Mouse (Mus musculus): Measurements from ENCODE around the gene Borcs8.

Borcs8 gene

DNA sequence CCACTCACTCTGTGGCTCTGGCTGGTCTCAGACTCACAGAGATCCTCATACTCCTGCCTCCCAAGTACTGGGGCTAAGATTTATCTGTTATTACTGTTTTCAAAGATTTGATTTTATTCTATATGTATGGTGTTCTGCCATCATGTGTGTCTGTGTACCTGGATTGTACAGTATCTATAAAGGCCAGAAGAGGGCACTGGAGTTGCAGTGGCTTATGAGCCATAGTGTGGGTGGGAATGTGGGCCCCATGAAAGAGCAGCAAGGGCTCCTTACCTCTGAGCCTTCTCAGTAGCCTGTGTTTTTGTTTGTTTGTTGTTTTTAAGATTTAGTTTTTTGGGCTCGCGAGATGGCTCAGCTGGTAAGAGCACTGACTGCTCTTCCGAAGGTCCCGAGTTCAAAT lies 39.8 kb downstream of the Borcs8 start:
- no peak for DNase-seq (ENCODE audit: low spot score)

DNA sequence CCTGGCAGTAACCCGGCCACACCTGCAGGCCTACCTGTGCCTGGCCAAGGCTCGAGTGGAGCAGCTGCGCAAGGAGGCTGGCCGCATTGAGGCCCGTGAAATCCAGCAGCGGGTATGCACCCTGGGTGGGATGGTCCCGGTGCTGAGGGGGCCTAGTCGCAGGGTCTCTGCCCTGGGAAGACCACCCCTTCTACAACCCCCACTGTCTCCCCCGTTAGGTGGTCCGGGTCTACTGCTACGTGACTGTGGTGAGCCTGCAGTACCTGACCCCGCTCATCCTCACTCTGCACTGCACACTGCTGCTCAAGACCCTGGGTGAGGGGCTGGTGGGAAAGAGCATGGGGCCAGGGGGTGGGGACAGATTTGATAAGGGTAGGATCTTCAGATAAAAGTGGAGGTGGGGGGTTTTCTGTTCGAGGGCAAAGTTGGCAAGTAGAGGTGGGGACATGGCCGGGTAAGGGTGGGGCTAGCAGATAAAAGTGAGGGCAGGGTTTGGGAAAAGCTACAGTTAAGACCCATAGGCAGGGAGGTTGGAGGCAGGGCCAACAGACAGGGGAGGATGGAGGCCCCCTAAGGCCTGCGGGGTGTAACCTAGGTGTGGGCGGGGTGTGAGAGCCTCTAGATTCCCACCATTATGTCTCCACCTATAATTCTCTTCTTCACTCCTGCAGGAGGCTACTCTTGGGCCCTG lies 42.1 kb downstream of the Borcs8 start:
- DNase-seq (ENCODE audit: low spot score): no peak

DNA sequence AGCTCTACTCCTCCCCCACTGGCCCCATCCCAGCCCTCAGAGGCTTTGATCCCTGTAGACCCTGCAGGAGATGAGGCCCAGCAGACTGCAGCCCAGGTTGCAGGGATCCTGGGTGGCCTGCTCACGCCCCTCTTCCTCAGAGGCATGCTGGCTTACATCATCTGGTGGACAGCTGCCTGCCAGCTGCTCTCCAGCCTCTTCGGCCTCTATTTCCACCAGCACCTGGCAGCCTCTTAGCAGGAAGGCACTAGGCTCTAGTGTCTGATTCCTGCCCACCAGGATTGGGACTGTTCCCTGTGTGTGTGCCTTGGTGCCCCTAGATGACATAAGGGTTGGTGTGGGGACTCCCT lies 42.6 kb downstream of the Borcs8 start:
- no peak for DNase-seq (ENCODE audit: low spot score)

DNA sequence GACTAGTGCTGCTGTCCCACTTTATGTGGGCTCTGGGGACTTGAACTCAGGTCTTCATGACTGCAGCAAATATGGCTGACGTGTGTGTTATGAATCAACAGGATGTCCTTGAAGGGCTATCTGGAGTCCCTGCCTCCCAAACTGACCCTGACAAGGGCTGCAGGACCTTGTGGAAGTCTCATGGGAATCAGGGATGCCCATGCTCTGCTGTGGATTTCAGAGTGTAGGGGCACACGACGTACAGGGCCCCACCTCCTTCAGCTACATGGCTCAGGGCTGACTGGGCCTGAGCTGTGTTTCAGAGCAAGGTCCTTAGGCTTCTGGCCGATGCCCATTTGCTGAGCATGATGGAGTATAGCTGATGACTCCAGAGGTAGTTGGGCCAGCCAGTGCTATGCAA lies 43.9 kb downstream of the Borcs8 start:
- DNase-seq (ENCODE audit: low spot score): no peak

DNA sequence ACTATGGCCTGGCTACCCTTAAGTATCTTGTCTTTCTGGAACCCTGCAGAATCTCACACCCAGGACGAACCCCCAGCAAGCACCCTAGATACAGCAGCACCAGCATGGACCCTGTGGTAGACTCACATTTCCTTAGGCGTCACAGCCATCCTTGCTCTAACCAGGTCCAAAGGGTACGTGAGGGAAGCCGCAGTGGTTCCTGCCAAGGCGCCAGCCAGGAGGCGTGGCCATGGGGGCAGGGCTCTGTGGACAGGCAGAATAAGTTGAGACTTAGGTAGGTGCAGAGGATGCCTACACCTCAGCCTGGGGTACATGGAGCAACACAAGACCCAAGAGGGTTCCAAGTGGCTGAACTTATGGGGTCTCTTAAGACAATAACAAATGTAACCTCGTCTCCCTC lies 49.4 kb downstream of the Borcs8 start:
- DNase-seq (ENCODE audit: low spot score): no peak

DNA sequence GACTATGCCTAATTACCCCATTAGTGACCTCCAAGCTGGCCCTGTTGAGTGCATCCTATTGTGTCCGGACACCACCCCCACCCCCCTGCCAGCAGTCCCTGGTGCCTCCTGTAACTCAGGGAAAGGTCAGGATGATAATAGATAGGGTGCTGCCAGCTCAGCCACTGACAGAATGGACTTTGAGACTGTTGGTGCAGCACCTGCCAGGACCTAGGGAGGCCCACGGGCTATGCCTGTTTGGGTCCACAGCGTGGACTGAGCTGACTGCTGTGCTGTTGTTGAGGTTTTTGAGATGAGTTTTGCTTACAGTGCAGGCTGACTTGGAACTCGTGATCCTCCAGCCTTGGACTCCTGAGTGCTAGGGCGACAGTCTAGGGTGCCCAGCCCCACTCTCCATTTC lies 53.9 kb downstream of the Borcs8 start:
- DNase-seq (ENCODE audit: low spot score): no peak

DNA sequence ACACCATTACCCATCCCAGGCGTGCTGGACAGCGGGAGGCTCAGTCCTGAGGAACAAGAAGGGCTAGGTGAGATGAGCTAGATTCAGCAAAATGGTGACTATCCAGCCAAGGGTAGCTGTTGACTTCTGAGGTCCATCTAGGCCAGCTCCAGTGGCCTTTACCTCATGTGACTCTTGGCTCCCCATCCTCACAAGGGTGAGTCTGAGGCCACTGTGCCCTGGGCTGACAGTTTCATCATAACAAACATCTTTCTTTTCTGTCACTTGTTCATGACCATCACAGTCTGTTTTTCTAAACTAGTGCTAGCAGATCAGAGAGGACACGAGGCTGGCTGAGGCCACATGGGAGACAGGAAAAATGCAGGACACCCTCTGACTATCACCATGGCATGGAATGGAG lies 54.9 kb downstream of the Borcs8 start:
- DNase-seq (ENCODE audit: low spot score): no peak

DNA sequence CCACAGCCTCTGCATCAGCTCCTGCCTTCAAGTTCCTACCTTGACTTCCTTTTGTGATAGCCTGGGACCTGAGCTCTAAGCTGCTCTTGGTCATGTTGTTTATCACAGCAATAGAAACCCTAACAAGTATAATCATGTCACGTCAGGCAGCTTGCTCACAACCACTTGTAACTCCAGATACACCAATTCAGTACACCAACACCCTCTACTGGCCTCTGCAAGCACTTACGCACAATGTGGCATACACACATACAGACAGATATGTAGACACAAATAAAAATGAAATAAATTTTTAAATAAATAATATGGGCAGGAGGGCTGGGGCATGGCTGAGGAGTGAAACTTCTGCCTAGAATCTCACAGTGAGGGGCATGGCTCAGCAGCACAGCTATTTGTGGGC lies 56.5 kb downstream of the Borcs8 start:
- DNase-seq (ENCODE audit: low spot score): no peak

All from testis, postnatal 14 days (tissue).